Mouse (Mus musculus): Measurements from ENCODE around the gene Rassf4. TPM values are rescaled to one million over a fixed set of nuclear protein-coding genes. Genes with fewer than 3 reads are reported as not detected.

Gene Rassf4
- total and polyA plus RNA-seq, 3 experiments, result 0.08 TPM; not detected in 1

DNA sequence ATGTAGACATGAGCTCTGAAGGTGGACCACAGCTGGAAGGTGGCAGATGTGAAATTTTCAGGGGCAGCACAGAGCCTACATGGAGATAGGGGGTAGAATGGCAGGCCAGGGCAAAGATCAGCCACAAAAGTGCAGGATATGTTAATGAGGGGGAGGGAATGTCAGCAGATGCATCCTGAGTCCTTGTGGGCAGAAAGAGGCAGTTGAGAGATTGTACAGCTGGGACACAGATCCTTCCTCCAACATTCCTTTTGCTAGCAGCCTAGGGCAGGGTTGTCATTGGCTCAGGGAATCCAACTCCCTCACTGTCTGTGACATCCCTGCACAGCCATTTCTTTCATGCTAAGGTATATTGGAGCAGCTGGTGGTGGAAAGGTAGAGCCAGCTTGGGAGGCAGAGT is 27.1 kb upstream of the Rassf4 start:
- H3K4me3 ChIP-seq (ENCODE audit: control insufficient read depth in 1 of 2, insufficient read depth in 1 of 2, low read depth in 2 of 2, low read length in 2 of 2), result no peak overlapping the region
- H3K9me3 ChIP-seq (replicated peaks; ENCODE audit: insufficient read depth, low read length), result no peaks in the 10 kb centered on the region
- H3K27ac ChIP-seq (ENCODE audit: control insufficient read depth, low read depth, low read length), result no peak overlapping the region
- no peak overlapping the region for H3K9ac ChIP-seq (ENCODE audit: control insufficient read depth, low read depth, low read length, poor library complexity, severe bottlenecking)
- no peaks in the 10 kb centered on the region for H3K4me1 ChIP-seq (ENCODE audit: control insufficient read depth in 1 of 2, insufficient read depth in 2 of 2, low read length in 2 of 2)
- no peaks in the 10 kb centered on the region for H3K36me3 ChIP-seq (ENCODE audit: control insufficient read depth in 1 of 2, insufficient read depth in 2 of 2, low read length in 2 of 2)
- TF ChIP-seq ZC3H11A (IDR thresholded peaks at IDR 0.05; ENCODE audit: low read depth, low read length) (no peak), USF1 (IDR thresholded peaks at IDR 0.05; ENCODE audit: low read depth, low read length) (no peak), E2F4 (IDR thresholded peaks at IDR 0.05; ENCODE audit: borderline replicate concordance, low read depth, low read length) (no peak), KAT2A (conservative IDR thresholded peaks at IDR 0.05; ENCODE audit: low read depth, low read length) (no peak), NRF1 (IDR thresholded peaks at IDR 0.05; ENCODE audit: insufficient read depth, low read depth, low read length, poor library complexity, severe bottlenecking) (no peak), CHD1 (IDR thresholded peaks at IDR 0.05; ENCODE audit: low read depth, low read length) (no peak), ELF1 (IDR thresholded peaks at IDR 0.05; ENCODE audit: low read depth, low read length) (no peak), HCFC1 (IDR thresholded peaks at IDR 0.05; ENCODE audit: low read depth, low read length) (no peak), USF2 (IDR thresholded peaks at IDR 0.05; ENCODE audit: borderline replicate concordance in 1 of 2, insufficient read depth in 1 of 2, low read depth in 1 of 2, low read length in 2 of 2) (no peak), MXI1 (IDR thresholded peaks at IDR 0.05; ENCODE audit: low read depth, low read length) (no peak), TCF12 (IDR thresholded peaks at IDR 0.05; ENCODE audit: low read depth, low read length) (no peak), RAD21 (IDR thresholded peaks at IDR 0.05; ENCODE audit: low read depth, low read length) (no peak), MYB (IDR thresholded peaks at IDR 0.05; ENCODE audit: low read depth, low read length) (no peak), BHLHE40 (IDR thresholded peaks at IDR 0.05; ENCODE audit: borderline replicate concordance, low read depth, low read length) (no peak), ZKSCAN1 (IDR thresholded peaks at IDR 0.05; ENCODE audit: low read depth, low read length) (no peak), MAFK (IDR thresholded peaks at IDR 0.05; ENCODE audit: borderline replicate concordance, low read depth, low read length) (no peak), MAZ (IDR thresholded peaks at IDR 0.05; ENCODE audit: low read depth, low read length) (no peak), MEF2A (IDR thresholded peaks at IDR 0.05; ENCODE audit: extremely low read depth, insufficient replicate concordance, low read depth, low read length, poor library complexity, severe bottlenecking) (no peak), TAL1 (IDR thresholded peaks at IDR 0.05; ENCODE audit: low read length) (no peak), CTCF (IDR thresholded peaks at IDR 0.05 in 2 of 3, conservative IDR thresholded peaks at IDR 0.05 in 1 of 3; ENCODE audit: control insufficient read depth in 1 of 3, insufficient read depth in 1 of 3, low read depth in 2 of 3, low read length in 3 of 3, poor library complexity in 1 of 3, severe bottlenecking in 1 of 3) (no peak)
- DNase-seq (ENCODE audit: low read depth, low spot score), result no peak
- no peaks in the 10 kb centered on the region for H3K27me3 ChIP-seq (ENCODE audit: control insufficient read depth in 1 of 2, insufficient read depth in 2 of 2, low read length in 2 of 2)
- no peaks in the 10 kb centered on the region for H3K79me2 ChIP-seq (ENCODE audit: control insufficient read depth, insufficient read depth, low read length, poor library complexity)

Data from MEL (cell line).